Mouse (Mus musculus) left cerebral cortex, postnatal 25 days (tissue): Measurements from ENCODE around the gene Adap2. TPM values are rescaled to one million over a fixed set of nuclear protein-coding genes. Genes with fewer than 3 reads are reported as not detected.
"Not testable (repeated sequence)": the region's sequence is repeated elsewhere in the genome, so short reads cannot be mapped to it uniquely, and the experiment has no call there.

Experiments used
- DNase-seq, 2 experiments: peaks; one replicate each; pipeline ENCODE4 v3.0.0; 2022; ENCODE audit warnings: low spot score in 2 of 2, mixed read lengths in 1 of 2
- intact Hi-C: fragments of 180-260 bp; cut with DNase I; formaldehyde crosslinking; loops from one replicate; pipeline ENCODE4 v1.15.1; 2025
- total RNA-seq, 2 experiments: library from RNA; stranded (reverse); gene quantifications; 2 replicates each; pipeline ENCODE4 v1.2.3; 2021

Adap2 gene
- 1 to 10 TPM; 6.9 to 7.8 TPM for total RNA-seq

DNA sequence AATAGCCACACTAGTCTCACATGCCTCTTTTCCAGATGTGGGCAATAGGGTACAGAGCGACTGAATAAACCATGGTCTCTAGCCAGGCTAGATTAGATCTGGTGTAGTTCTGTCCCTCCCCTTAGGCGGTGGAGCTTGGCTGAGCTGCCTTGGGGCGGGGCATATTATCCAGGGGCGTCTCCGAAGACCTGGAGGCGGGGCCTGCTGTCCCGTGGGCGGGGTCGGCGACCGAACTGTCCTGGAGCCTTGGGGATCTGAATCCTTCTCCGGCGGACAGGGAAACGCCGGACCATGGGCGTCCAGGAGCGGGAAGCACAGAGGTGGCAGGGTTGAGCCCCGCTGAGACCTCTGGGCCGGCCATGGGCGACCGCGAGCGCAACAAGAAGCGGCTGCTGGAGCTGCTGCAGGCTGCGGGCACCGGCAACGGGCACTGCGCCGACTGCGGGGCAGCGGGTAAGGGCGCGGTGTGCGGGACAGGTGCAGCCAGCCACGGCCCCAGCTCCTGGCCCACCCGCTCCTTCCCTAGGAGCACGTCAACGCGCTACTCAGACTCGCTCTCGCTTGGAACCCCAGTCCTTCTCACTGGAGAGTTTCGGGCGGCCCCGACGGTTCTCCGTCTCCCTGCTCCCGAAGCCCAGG, at the start of gene Adap2:
Gene Adap2, plus strand, starts transcription at position 249 of the 639 bp plus-strand sequence.
- intact Hi-C loops: no loop called here
- peak; percentile 62 to 72 for DNase-seq

GRCm38 (mm10) chr11:80104407-80104806, 49.5 kb upstream of the Adap2 start:
- DNase-seq: no peak
- intact Hi-C loops: no loop called here

GRCm38 (mm10) chr11:80116411-80116810, 37.5 kb upstream of the Adap2 start:
- no peak for DNase-seq
- intact Hi-C loops: no loop called here

DNA sequence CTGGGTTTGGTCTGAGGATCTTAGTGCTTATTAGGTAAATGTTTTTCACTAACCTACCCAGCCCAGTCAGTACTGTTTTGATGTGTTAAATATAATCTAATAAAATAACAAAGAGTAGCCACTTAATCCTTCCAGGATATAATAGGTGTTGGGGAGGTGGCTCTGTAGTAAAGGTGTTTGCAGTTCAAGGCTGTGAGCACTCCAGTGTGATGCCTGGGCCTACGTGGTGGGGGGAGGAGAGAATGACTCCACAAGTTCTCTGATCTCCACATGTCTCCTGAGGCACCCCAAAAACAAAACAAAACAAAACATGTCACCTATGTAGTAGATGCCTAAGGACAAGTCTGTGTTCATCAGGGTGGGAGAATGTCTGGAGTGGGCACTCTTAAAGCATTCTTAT, 21.9 kb upstream of the Adap2 start:
- DNase-seq: no peak
- intact Hi-C loops: no loop called here

DNA sequence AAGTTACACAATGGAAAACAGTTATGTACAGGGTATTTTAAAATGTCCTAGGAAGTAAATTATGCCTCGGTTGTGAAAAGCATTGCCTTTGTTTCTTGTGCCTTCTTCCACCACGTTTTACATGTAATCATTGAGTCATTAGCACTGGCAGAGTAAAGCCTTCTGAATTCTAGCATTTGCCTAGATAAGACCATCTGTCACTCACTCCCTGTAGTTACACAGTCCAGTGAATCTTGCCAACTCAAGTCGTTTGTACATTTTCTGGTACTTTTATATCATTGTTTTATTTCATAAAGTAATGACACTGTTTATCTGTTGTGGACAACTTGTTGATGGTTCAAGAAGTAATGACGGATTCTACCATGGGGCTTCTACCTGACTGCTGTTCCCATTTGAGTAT, 19.2 kb upstream of the Adap2 start:
- no peak for DNase-seq

DNA sequence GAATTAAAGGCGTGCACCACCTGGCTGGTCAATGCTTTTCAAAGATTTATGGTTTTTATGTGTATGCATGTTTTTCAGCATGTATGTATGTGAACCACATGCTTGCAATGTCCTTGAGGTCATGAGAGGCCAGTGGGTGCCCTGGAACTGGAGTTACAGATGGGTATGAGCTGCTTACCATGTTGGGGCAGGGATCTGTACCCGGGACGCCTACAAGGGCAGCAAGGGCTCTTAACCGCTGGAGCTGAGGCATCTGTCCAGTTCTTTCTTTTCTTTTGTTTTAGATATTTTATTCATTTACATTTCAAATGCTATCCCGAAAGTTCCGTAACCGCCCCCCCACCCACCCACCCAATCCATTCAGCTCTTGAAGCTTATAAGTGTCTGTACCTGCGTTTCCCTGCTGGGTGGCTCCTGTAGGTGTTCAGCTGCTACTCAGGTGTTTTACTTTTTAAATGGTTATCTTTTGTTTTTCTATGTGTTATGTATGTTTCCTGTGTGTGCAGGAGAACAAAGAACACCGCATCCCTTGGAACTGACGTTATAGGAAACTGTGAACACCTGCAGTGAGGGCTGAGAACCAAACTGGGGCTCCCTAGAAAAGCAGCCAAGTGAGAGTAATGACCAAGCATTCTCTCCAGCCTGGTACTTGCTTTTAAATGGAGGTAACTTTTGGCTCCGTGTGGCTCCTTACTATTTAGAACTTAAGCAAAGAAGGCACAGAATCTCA, 17.8 kb upstream of the Adap2 start:
- intact Hi-C loops: no loop called here
- no peak for DNase-seq

More for the DNA sequence above, 19.2 kb upstream of the Adap2 start:
- intact Hi-C loops: no loop called here

DNA sequence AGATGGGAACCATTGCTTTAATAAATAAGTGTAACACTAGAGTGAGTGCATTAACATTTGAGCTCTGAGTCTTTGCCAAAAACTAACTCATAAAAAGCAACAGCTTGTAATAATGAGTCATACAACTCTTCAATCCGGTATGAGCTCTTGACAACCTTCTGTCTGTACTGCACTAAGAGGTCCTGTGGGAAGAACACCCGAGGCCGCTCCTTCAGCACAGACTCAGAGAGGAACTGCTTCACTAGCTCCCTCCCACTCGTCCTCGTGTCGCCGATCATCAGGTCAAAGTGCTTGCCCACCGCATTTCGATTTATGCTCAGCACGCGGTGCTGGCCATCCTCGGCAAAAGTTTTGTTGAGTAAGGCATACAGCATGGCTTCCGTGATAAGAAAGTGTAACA, 17.1 kb upstream of the Adap2 start:
- intact Hi-C loops: no loop called here
- DNase-seq: no peak

- intact Hi-C loops: no loop called here
- no peak for DNase-seq
These were observed 16.1 kb upstream of the Adap2 start for GRCm38 (mm10) chr11:80137773-80138172.

GRCm38 (mm10) chr11:80141825-80142521, 11.9 kb upstream of the Adap2 start, which contains the start of gene Tefm:
TSS of gene Tefm (minus strand) at chr11:80142175.
- DNase-seq: peak; percentile 75 to 88
- intact Hi-C loops: loop anchor here (5.0 kb wide), 2 partner anchors 55 to 100 kb away; partner anchors contain the start of gene Atad5

- intact Hi-C loops: loop anchor here (5.0 kb wide), 2 partner anchors 56 to 101 kb away; partner anchors contain the start of gene Atad5
- DNase-seq: no peak
These were observed 11.0 kb upstream of the Adap2 start for GRCm38 (mm10) chr11:80142872-80143271.

GRCm38 (mm10) chr11:80145787-80146275, 8.1 kb upstream of the Adap2 start:
- intact Hi-C loops: no loop called here
- no peak for DNase-seq

- DNase-seq: no peak
- intact Hi-C loops: no loop called here
These were observed 6.2 kb upstream of the Adap2 start for GRCm38 (mm10) chr11:80147748-80148147.

DNA sequence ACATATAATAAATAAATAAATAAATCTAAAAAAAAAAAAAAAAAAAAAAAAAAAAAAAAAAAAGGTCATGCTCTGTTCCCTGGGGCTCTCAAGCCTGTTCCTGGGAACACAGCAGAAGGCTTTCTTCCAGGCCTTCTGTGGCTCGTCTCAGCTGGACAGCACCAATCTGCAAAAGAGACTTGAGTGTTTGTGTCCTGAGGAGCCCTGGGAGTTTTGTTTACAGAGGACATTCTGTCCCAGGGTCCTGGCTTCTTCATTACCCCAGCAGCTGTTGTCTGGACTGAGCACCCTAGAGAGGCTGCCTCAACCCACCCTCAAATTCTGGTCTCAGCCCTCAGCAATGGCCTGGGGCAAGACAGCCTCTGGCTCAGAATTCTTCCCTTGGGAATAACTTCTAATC, 5.6 kb upstream of the Adap2 start:
- DNase-seq: no peak
- intact Hi-C loops: no loop called here

- DNase-seq, intact Hi-C loops: not testable (repeated sequence)
These were observed 4.9 kb upstream of the Adap2 start for GRCm38 (mm10) chr11:80148974-80149373.

DNA sequence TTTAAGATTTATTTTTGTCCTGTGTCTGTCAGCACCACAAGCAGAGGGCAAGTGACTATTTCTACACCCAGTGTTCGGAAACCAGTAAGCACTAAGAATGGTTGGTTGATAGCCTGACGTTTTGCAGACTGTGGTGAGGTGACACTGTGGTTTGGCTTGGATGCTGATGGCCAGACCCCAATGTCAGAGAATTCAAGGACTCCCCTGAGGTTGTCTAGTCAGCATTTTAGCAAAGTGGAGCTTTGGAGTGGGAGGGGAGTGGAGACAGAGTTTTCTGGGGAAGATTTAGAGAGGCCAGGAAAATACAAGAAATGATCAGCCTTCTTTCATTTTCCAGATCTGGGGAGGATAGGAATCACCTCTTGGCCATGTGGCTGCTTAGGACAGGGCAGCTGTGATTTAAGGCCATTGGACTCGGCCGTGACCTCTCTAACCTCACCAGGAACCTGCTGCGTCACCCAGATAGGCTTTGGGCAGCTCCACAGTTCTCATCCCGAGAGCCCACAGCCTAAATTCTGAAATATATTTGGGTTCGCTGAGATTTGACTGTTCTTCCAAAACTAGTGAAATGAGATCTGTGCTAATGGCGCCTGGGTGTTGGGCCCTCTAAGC, 4.4 kb upstream of the Adap2 start:
- DNase-seq: no peak
- intact Hi-C loops: no loop called here

GRCm38 (mm10) chr11:80150566-80150965, 3.3 kb upstream of the Adap2 start:
- intact Hi-C loops: no loop called here

GRCm38 (mm10) chr11:80151541-80151940, 2.4 kb upstream of the Adap2 start:
- intact Hi-C loops: no loop called here
- no peak for DNase-seq

More at GRCm38 (mm10) chr11:80150566-80150965, 3.3 kb upstream of the Adap2 start:
- no peak for DNase-seq

- intact Hi-C loops: no loop called here
- DNase-seq: no peak
These were observed 1.5 kb upstream of the Adap2 start for GRCm38 (mm10) chr11:80152376-80152775.

DNA sequence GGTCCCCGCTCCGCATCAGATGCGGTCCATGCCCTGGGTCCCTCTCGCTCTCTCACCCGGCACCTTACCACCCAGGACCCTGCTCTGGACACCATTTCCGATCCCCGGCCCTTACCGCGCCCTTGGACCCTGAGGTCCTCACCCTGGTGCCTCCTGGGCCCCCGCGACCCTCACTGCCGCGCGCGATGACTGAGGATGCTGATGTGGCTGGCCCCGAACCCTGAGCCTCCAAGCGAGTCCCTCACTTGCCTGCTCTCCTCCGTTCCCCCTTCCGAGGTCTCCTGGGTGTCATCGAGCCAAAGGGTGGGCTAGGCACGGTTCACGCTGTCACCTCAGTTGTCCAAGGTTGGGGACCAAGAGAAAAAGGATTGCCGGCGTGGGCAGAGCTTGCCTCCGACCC, 596 bp downstream of the Adap2 start:
- intact Hi-C loops: no loop called here
- DNase-seq: no peak

- intact Hi-C loops: no loop called here
- no peak for DNase-seq
These were observed 1.6 kb downstream of the Adap2 start for GRCm38 (mm10) chr11:80155541-80155940.
